Mouse (Mus musculus) A20 (cell line): ENCODE measurements around the gene Slc2a4.
A peak's percentile ranks its signal among the peaks of the same experiment; 100 is the strongest.

ENCODE experiments used
- DNase-seq: peaks from one replicate; pipeline ENCODE4 v3.0.0-alpha.2; 2011; ENCODE audit warnings: low read depth, low spot score

Gene Slc2a4

GRCm38 (mm10) chr11:69901993-69902392 lies 46.0 kb downstream of the Slc2a4 start:
- peak; percentile 51 for DNase-seq

GRCm38 (mm10) chr11:69901406-69901846 lies 46.6 kb downstream of the Slc2a4 start:
- DNase-seq: peak; percentile 98

- peak; percentile 97 for DNase-seq
Observed at GRCm38 (mm10) chr11:69900471-69901405, 47.2 kb downstream of the Slc2a4 start, which contains the start of the genes 2810408A11Rik and Neurl4. TSS of gene 2810408A11Rik (minus strand) at chr11:69900987. TSS of gene Neurl4 (plus strand) at chr11:69901072.

GRCm38 (mm10) chr11:69899870-69900269 lies 48.1 kb downstream of the Slc2a4 start:
- no peak for DNase-seq

GRCm38 (mm10) chr11:69895291-69895690 lies 52.7 kb downstream of the Slc2a4 start, which contains the start of gene Acap1:
TSS of gene Acap1 (minus strand) at chr11:69895539.
- peak; percentile 77 for DNase-seq

- DNase-seq: peak; percentile 73
Observed at GRCm38 (mm10) chr11:69894671-69895070, 53.3 kb downstream of the Slc2a4 start.
